Mouse (Mus musculus) intestine, embryonic 15.5 days (tissue): ENCODE measurements around the gene Pced1b. TPM values are rescaled to one million over a fixed set of nuclear protein-coding genes. Genes with fewer than 3 reads are reported as not detected.

ENCODE experiments used
- ATAC-seq: fragments of 200-750 bp; cut with Nextera tagmentation; 2 replicates; pipeline ENCODE4 v1.8.0; 2017; ENCODE audit warnings: moderate TSS enrichment, moderate library complexity
- H3K27ac ChIP-seq: fragments of 300-500 bp; sonication (generic); 2 replicates; pipeline ENCODE4 v1.5.1; 2015; ENCODE audit warnings: mild to moderate bottlenecking, inconsistent platforms
- H3K27me3 ChIP-seq: fragments of 300-500 bp; sonication (generic); replicated peaks from 2 replicates; pipeline ENCODE4 v1.6.1; 2015; ENCODE audit warnings: inconsistent platforms
- H3K36me3 ChIP-seq: fragments of 300-500 bp; sonication (generic); 2 replicates; pipeline ENCODE4 v1.6.1; 2015; ENCODE audit warnings: inconsistent platforms
- H3K4me1 ChIP-seq: fragments of 300-500 bp; sonication (generic); replicated peaks from 2 replicates; pipeline ENCODE4 v1.6.1; 2015; ENCODE audit warnings: inconsistent platforms
- H3K4me2 ChIP-seq: fragments of 300-500 bp; sonication (generic); replicated peaks from 2 replicates; pipeline ENCODE4 v1.6.1; 2015; ENCODE audit warnings: mild to moderate bottlenecking, inconsistent platforms
- H3K4me3 ChIP-seq: fragments of 300-500 bp; sonication (generic); replicated peaks from 2 replicates; pipeline ENCODE4 v1.5.1; 2015; ENCODE audit warnings: inconsistent platforms
- H3K9ac ChIP-seq: fragments of 300-500 bp; sonication (generic); 2 replicates; pipeline ENCODE4 v1.6.1; 2015; ENCODE audit warnings: inconsistent platforms
- H3K9me3 ChIP-seq: fragments of 300-500 bp; sonication (generic); 2 replicates; pipeline ENCODE4 v1.6.1; 2016; ENCODE audit warnings: inconsistent platforms
- WGBS: fragments of 180-500 bp; shearing (Covaris S2); methylation state at CpG from one replicate; pipeline ENCODE4 v1.1.7; 2015; 5-methylcytosine and 5-hydroxymethylcytosine counted together
- polyA plus RNA-seq: library from polyadenylated mRNA; unstranded; fragments of >200 nt; fragmentation: Nextera tagmentation; extraction: Ambion mirVana; gene quantifications from 2 replicates; pipeline ENCODE4 v1.2.1, GENCODE M21; 2015

Pced1b gene
- polyA plus RNA-seq, 1 experiment from 2014 or later = 4.0 TPM

- ATAC-seq = no peak
- WGBS = 47% methylated on average over 9 of the region's 9 CpGs
Measured at GRCm38 (mm10) chr15:97236943-97237342, 10.0 kb upstream of the Pced1b start.

GRCm38 (mm10) chr15:97245392-97245791, 1.5 kb upstream of the Pced1b start:
- Histone ChIP-seq H3K4me2 (no peak overlapping the region), H3K9ac (no peak overlapping the region), H3K9me3 (no peaks in the 10 kb centered on the region), H3K4me1 (no peaks in the 10 kb centered on the region), H3K27ac (no peak overlapping the region), H3K27me3 (peaks cover 11% of the 10 kb centered on the region; the same call in 1 of the 2 replicates), H3K4me3 (no peak overlapping the region), H3K36me3 (no peaks in the 10 kb centered on the region)
- no peak for ATAC-seq
- WGBS = 75% methylated on average over 18 of the region's 18 CpGs

More at GRCm38 (mm10) chr15:97236943-97237342, 10.0 kb upstream of the Pced1b start:
- Histone ChIP-seq H3K9ac (no peak overlapping the region), H3K4me3 (no peak overlapping the region), H3K4me2 (no peak overlapping the region), H3K9me3 (no peaks in the 10 kb centered on the region), H3K36me3 (no peaks in the 10 kb centered on the region), H3K27me3 (no peaks in the 10 kb centered on the region), H3K4me1 (no peaks in the 10 kb centered on the region), H3K27ac (no peak overlapping the region)

- ATAC-seq = no peak
- H3K27me3 ChIP-seq = peaks cover 11% of the 10 kb centered on the region; the same call in 1 of the 2 replicates
- peak overlapping the region; percentile 94 for H3K4me2 ChIP-seq
- no peak overlapping the region for H3K27ac ChIP-seq
- no peaks in the 10 kb centered on the region for H3K36me3 ChIP-seq
- 32% methylated on average over 14 of the region's 14 CpGs for WGBS
- peak overlapping the region; percentile 82 for H3K4me3 ChIP-seq
- H3K9ac ChIP-seq = 0 out of 2 replicates have a peak overlapping the region, but pooled peaks have one; percentile 85
- no peaks in the 10 kb centered on the region for H3K9me3 ChIP-seq
- H3K4me1 ChIP-seq = no peaks in the 10 kb centered on the region
Measured at GRCm38 (mm10) chr15:97246256-97246655, 651 bp upstream of the Pced1b start.

GRCm38 (mm10) chr15:97247791-97248161, 869 bp downstream of the Pced1b start:
- H3K4me2 ChIP-seq = peak overlapping the region; percentile 94
- no peaks in the 10 kb centered on the region for H3K9me3 ChIP-seq
- no peaks in the 10 kb centered on the region for H3K4me1 ChIP-seq
- peak overlapping the region; percentile 85 for H3K9ac ChIP-seq
- 2% methylated on average over 14 of the region's 14 CpGs for WGBS
- peak overlapping the region; percentile 87 for H3K27ac ChIP-seq
- H3K4me3 ChIP-seq = peak overlapping the region; percentile 82
- H3K36me3 ChIP-seq = no peaks in the 10 kb centered on the region
- ATAC-seq = peak; percentile 54; the same call in 1 of the 2 replicates
- peaks cover 11% of the 10 kb centered on the region; the same call in 1 of the 2 replicates for H3K27me3 ChIP-seq

GRCm38 (mm10) chr15:97248296-97248695, 1.4 kb downstream of the Pced1b start:
- H3K4me2 ChIP-seq = peak overlapping the region; percentile 94
- H3K9ac ChIP-seq = peak overlapping the region; percentile 85
- no peak for ATAC-seq
- 40% methylated on average over 8 of the region's 8 CpGs for WGBS
- H3K4me1 ChIP-seq = no peaks in the 10 kb centered on the region
- no peak overlapping the region; the same call in 1 of the 2 replicates for H3K27ac ChIP-seq
- H3K9me3 ChIP-seq = no peaks in the 10 kb centered on the region
- H3K27me3 ChIP-seq = peaks cover 11% of the 10 kb centered on the region; the same call in 1 of the 2 replicates
- H3K36me3 ChIP-seq = no peaks in the 10 kb centered on the region
- peak overlapping the region; percentile 82 for H3K4me3 ChIP-seq

- H3K36me3 ChIP-seq = no peaks in the 10 kb centered on the region
- ATAC-seq = no peak
- 95% methylated on average over 10 of the region's 10 CpGs for WGBS
- H3K4me1 ChIP-seq = no peaks in the 10 kb centered on the region
- no peak overlapping the region for H3K27ac ChIP-seq
- H3K4me3 ChIP-seq = no peak overlapping the region
- no peak overlapping the region for H3K4me2 ChIP-seq
- H3K9ac ChIP-seq = no peak overlapping the region
- peaks cover 11% of the 10 kb centered on the region; the same call in 1 of the 2 replicates for H3K27me3 ChIP-seq
- no peaks in the 10 kb centered on the region for H3K9me3 ChIP-seq
Measured at GRCm38 (mm10) chr15:97249322-97249721, 2.4 kb downstream of the Pced1b start.

GRCm38 (mm10) chr15:97252493-97253034, 5.7 kb downstream of the Pced1b start:
- no peaks in the 10 kb centered on the region for H3K9me3 ChIP-seq
- H3K36me3 ChIP-seq = no peaks in the 10 kb centered on the region
- no peaks in the 10 kb centered on the region for H3K27me3 ChIP-seq
- no peak overlapping the region for H3K4me2 ChIP-seq
- H3K4me3 ChIP-seq = no peak overlapping the region
- no peak overlapping the region for H3K9ac ChIP-seq
- 84% methylated on average over 8 of the region's 8 CpGs for WGBS
- no peak overlapping the region for H3K27ac ChIP-seq
- H3K4me1 ChIP-seq = 0 out of 2 replicates have a peak, but pooled peaks cover 2% of the 10 kb centered on the region
- ATAC-seq = no peak

GRCm38 (mm10) chr15:97254375-97254774, 7.5 kb downstream of the Pced1b start:
- no peaks in the 10 kb centered on the region for H3K27me3 ChIP-seq
- H3K9me3 ChIP-seq = no peaks in the 10 kb centered on the region
- no peak overlapping the region for H3K4me2 ChIP-seq
- H3K27ac ChIP-seq = no peak overlapping the region
- H3K4me3 ChIP-seq = no peak overlapping the region
- H3K4me1 ChIP-seq = 0 out of 2 replicates have a peak, but pooled peaks cover 2% of the 10 kb centered on the region
- WGBS = 92% methylated on average over 4 of the region's 4 CpGs
- no peak for ATAC-seq
- no peaks in the 10 kb centered on the region for H3K36me3 ChIP-seq
- no peak overlapping the region for H3K9ac ChIP-seq

GRCm38 (mm10) chr15:97255800-97256199, 8.9 kb downstream of the Pced1b start:
- H3K36me3 ChIP-seq = no peaks in the 10 kb centered on the region
- WGBS = 91% methylated on average over 3 of the region's 3 CpGs
- ATAC-seq = no peak
- H3K4me3 ChIP-seq = no peak overlapping the region
- H3K27ac ChIP-seq = no peak overlapping the region
- H3K27me3 ChIP-seq = no peaks in the 10 kb centered on the region
- 0 out of 2 replicates have a peak, but pooled peaks cover 2% of the 10 kb centered on the region for H3K4me1 ChIP-seq
- H3K4me2 ChIP-seq = no peak overlapping the region
- H3K9ac ChIP-seq = no peak overlapping the region
- no peaks in the 10 kb centered on the region for H3K9me3 ChIP-seq

- Histone ChIP-seq H3K4me1 (0 out of 2 replicates have a peak, but pooled peaks cover 2% of the 10 kb centered on the region), H3K36me3 (no peaks in the 10 kb centered on the region), H3K27ac (no peak overlapping the region), H3K4me2 (no peak overlapping the region), H3K4me3 (no peak overlapping the region), H3K27me3 (no peaks in the 10 kb centered on the region), H3K9me3 (no peaks in the 10 kb centered on the region), H3K9ac (no peak overlapping the region)
- 89% methylated on average over 11 of the region's 11 CpGs for WGBS
- no peak for ATAC-seq
Measured at GRCm38 (mm10) chr15:97256411-97256810, 9.5 kb downstream of the Pced1b start.

GRCm38 (mm10) chr15:97257206-97257775, 10.4 kb downstream of the Pced1b start:
- H3K4me1 ChIP-seq = 0 out of 2 replicates have a peak, but pooled peaks cover 2% of the 10 kb centered on the region
- no peak for ATAC-seq
- no peak overlapping the region for H3K4me2 ChIP-seq
- no peaks in the 10 kb centered on the region for H3K27me3 ChIP-seq
- H3K27ac ChIP-seq = no peak overlapping the region
- no peaks in the 10 kb centered on the region for H3K36me3 ChIP-seq
- H3K4me3 ChIP-seq = no peak overlapping the region
- no peak overlapping the region for H3K9ac ChIP-seq
- 62% methylated on average over 8 of the region's 8 CpGs for WGBS
- H3K9me3 ChIP-seq = no peaks in the 10 kb centered on the region

GRCm38 (mm10) chr15:97258483-97259230, 11.8 kb downstream of the Pced1b start:
- Histone ChIP-seq H3K27me3 (no peaks in the 10 kb centered on the region), H3K4me2 (no peak overlapping the region), H3K4me3 (no peak overlapping the region), H3K4me1 (0 out of 2 replicates have a peak, but pooled peaks cover 2% of the 10 kb centered on the region), H3K27ac (no peak overlapping the region), H3K9me3 (no peaks in the 10 kb centered on the region), H3K36me3 (no peaks in the 10 kb centered on the region), H3K9ac (no peak overlapping the region)
- 77% methylated on average over 17 of the region's 17 CpGs for WGBS
- ATAC-seq = no peak
